Mouse (Mus musculus) ES-Bruce4 (cell line): ENCODE data around the gene Tcta. TPM values are rescaled to one million over a fixed set of nuclear protein-coding genes. Genes with fewer than 3 reads are reported as not detected.
A peak's percentile ranks its signal among the peaks of the same experiment; 100 is the strongest.
"Not testable (repeated sequence)": the region's sequence is repeated elsewhere in the genome, so short reads cannot be mapped to it uniquely, and the experiment has no call there.

Experiments used
- H3K27ac ChIP-seq: 2 replicates; pipeline ENCODE4 v1.5.1; 2012; ENCODE audit warnings: low read length, inconsistent platforms; ENCODE audit not compliant: insufficient read depth
- H3K27me3 ChIP-seq: 2 replicates; pipeline ENCODE4 v1.6.1; 2012; ENCODE audit warnings: mild to moderate bottlenecking, low read length, inconsistent platforms; ENCODE audit not compliant: control insufficient read depth, poor library complexity, insufficient read depth, severe bottlenecking
- H3K36me3 ChIP-seq: 2 replicates; pipeline ENCODE4 v1.6.1; 2012; ENCODE audit warnings: inconsistent platforms, mild to moderate bottlenecking, low read length, moderate library complexity; ENCODE audit not compliant: control insufficient read depth, poor library complexity, insufficient read depth, severe bottlenecking
- H3K4me1 ChIP-seq: one replicate; pipeline ENCODE4 v1.8.1; 2011; ENCODE audit warnings: low read length; ENCODE audit not compliant: control insufficient read depth, insufficient read depth
- H3K4me3 ChIP-seq: 2 replicates; pipeline ENCODE4 v1.5.1; 2011; ENCODE audit warnings: low read depth, mild to moderate bottlenecking, low read length
- H3K9ac ChIP-seq: 2 replicates; pipeline ENCODE4 v1.6.1; 2012; ENCODE audit warnings: low read depth, mild to moderate bottlenecking, inconsistent platforms; ENCODE audit not compliant: poor library complexity, severe bottlenecking
- H3K9me3 ChIP-seq: replicated peaks from 2 replicates; pipeline ENCODE4 v1.6.1; 2012; ENCODE audit warnings: mild to moderate bottlenecking, low read length, inconsistent platforms; ENCODE audit not compliant: control insufficient read depth, poor library complexity, insufficient read depth, severe bottlenecking
- CTCF ChIP-seq: IDR thresholded peaks from one replicate; pipeline ENCODE4 v1.8.1; 2011; ENCODE audit warnings: low read depth, low read length
- EP300 ChIP-seq: IDR thresholded peaks from 2 replicates; pipeline ENCODE4 v1.6.1; 2011; ENCODE audit warnings: low read depth, low read length; ENCODE audit not compliant: insufficient read depth
- POLR2A ChIP-seq: IDR thresholded peaks from one replicate; pipeline ENCODE4 v1.8.1; 2011; ENCODE audit warnings: low read length; ENCODE audit not compliant: insufficient read depth
- polyA plus RNA-seq: library from polyadenylated mRNA; stranded (reverse); fragments of >200 nt; gene quantifications from 2 replicates; pipeline ENCODE4 v1.2.4, GENCODE M21; 2011; ENCODE audit warnings: low read depth; ENCODE audit not compliant: missing spikeins, insufficient read depth, insufficient read length

Gene Tcta
- polyA plus RNA-seq, 1 experiment, result 4.0 TPM

GRCm38 (mm10) chr9:108271941-108272340 lies 34.0 kb downstream of the Tcta start:
- Histone ChIP-seq H3K27me3 (no peaks in the 10 kb centered on the region), H3K4me3 (no peak overlapping the region), H3K9ac (no peak overlapping the region), H3K9me3 (no peaks in the 10 kb centered on the region), H3K27ac (no peak overlapping the region), H3K36me3 (no peaks in the 10 kb centered on the region), H3K4me1 (peaks cover 11% of the 10 kb centered on the region)
- TF ChIP-seq POLR2A, result no peak
- no peak for TF ChIP-seq EP300
- TF ChIP-seq CTCF, result no peak

GRCm38 (mm10) chr9:108268701-108269100 lies 37.3 kb downstream of the Tcta start:
- H3K4me1 ChIP-seq, H3K36me3 ChIP-seq, H3K4me3 ChIP-seq, H3K27ac ChIP-seq, H3K9ac ChIP-seq, H3K27me3 ChIP-seq, H3K9me3 ChIP-seq: not testable (repeated sequence)

DNA sequence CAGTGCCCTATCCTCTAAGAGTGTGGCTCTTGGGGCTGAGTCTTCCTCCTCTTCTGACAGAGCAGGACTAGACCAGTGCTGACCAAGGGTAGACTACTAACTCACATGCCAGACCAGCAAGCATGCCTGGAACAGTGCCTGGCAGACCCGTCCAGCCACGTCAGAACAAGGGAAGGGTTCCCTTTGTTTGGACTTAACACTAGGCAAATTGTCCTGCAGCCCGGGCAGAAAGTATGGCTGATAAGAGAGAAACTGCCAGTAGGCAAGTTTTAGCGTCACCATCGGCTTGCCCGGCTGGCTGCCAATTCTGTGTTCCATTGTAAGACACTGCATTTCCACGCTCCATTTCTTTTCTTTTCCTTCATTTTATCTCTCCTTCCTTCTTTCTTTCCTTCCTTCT lies 38.3 kb downstream of the Tcta start:
- Histone ChIP-seq H3K9me3 (no peaks in the 10 kb centered on the region), H3K27ac (peak overlapping the region; percentile 65), H3K4me1 (peaks cover 4% of the 10 kb centered on the region), H3K9ac (no peak overlapping the region), H3K27me3 (no peaks in the 10 kb centered on the region), H3K4me3 (no peak overlapping the region), H3K36me3 (no peaks in the 10 kb centered on the region)
- TF ChIP-seq POLR2A (no peak), EP300 (no peak)

DNA sequence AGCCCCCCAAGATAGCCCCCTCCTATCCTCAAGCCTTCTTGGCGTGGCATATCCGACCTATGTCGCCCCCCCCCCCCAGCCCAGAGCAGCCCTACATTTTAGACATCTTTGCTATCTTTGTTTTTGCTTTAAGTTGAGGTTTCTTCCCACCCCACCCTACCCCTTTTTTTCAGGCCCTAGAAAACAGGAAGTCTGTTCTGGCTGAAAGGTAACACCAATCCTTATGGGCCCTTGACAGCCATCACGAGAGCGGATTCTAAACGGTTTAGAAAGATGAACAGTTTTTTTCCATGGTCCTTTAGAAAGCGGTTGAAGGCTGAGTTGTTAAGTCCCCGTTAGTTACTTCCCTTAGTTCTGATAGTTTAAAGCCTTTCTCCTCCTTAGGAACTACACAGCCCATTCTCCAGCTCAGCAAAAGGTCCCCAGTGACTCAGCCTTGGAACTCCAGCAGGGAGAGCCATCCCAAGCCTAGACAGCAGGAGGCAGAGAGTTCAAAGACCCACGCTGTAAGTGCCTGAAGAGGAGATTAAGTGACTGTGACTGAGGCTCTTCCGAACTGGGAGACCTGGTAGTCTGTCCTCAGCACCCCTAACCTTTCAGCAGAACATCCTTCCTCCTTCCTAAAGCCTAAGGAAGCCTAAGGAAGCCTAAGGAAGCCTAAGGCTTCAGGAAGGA lies 39.6 kb downstream of the Tcta start:
- no peak overlapping the region for H3K4me3 ChIP-seq
- H3K36me3 ChIP-seq, result no peaks in the 10 kb centered on the region
- H3K27me3 ChIP-seq, result no peaks in the 10 kb centered on the region
- H3K9ac ChIP-seq, result peak overlapping the region; percentile 52
- no peak for TF ChIP-seq EP300
- no peak for TF ChIP-seq CTCF
- no peak for TF ChIP-seq POLR2A
- no peaks in the 10 kb centered on the region for H3K9me3 ChIP-seq
- H3K27ac ChIP-seq, result peak overlapping the region; percentile 99
- peaks cover 6% of the 10 kb centered on the region for H3K4me1 ChIP-seq

DNA sequence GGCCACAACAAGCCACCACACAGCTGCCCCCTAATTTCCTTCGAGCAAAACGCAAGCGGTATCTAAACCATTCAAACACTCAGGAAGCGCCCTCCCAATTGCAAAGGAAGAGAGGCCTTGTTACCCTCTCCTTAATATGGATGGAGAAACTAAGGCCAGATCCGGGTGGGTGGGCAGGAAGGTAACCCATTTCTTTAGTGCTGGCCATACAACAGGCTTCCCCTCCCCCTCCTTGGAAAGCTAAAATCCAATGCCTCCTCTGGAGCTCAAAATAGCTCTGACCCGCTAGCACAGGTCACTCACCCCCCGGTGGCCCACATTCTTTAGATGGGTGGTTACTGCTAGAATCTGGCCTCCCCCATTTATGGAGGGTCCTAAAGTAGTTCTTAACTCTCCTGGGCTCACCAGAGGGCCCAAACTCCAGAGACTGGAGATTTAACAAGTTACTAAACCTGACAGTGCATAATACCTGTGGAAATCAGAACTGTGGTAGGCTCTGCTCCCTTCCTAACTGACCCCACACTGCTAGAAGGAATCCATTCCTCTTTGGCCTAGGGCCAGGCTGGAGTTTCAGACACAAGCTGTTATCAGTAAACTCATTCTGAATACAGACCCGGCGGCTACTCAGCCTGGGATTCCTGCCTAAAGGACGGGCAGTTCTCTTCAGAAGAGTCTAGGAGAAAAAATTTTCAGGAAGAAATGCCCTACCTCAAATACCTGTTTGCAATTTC lies 41.6 kb downstream of the Tcta start:
- Histone ChIP-seq H3K9ac (peak overlapping the region; percentile 52), H3K27me3 (no peaks in the 10 kb centered on the region), H3K9me3 (no peaks in the 10 kb centered on the region), H3K4me3 (peak overlapping the region; percentile 61), H3K4me1 (peaks cover 10% of the 10 kb centered on the region), H3K36me3 (no peaks in the 10 kb centered on the region), H3K27ac (peak overlapping the region; percentile 99)
- TF ChIP-seq POLR2A, result no peak
- no peak for TF ChIP-seq CTCF
- peak; percentile 47 for TF ChIP-seq EP300

DNA sequence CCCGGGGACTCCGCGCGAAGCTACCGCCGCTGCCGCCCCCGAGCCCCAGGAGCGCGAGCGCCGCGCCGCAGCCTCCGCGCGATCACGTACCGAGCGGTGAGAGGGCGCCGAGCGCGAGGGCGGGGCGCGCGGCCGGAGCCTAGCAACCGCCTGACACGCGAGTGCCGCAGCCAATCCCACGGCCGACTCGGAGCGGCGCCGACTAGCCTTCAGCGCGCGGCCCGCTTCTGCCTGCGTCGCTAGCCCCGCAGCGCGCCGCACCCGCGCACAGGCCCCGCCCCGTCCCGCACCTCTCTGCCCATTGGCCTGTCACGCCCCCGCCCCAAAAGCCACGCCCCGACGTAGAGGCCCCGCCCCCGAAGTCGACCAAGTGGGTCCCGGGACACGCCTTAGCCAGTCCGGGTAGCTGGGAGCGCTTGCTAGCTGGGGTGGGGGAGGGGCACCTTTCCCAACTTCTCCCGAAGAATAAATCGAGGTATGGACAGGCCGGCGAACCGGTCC lies 42.2 kb downstream of the Tcta start, which contains the start of gene Dag1:
Dag1 (minus strand) TSS at position 269 of the 501 bp plus-strand sequence.
- Histone ChIP-seq H3K9me3 (no peaks in the 10 kb centered on the region), H3K4me1 (peaks cover 9% of the 10 kb centered on the region), H3K9ac (peak within 1 kb of the TSS; percentile 91), H3K27ac (peak within 1 kb of the TSS; percentile 99), H3K4me3 (peak within 1 kb of the TSS; percentile 73), H3K36me3 (no peaks in the 10 kb centered on the region), H3K27me3 (no peaks in the 10 kb centered on the region)
- TF ChIP-seq POLR2A, result peak; percentile 25
- no peak for TF ChIP-seq CTCF
